Mouse (Mus musculus) limb, embryonic 15.5 days (tissue): ENCODE results near the gene Arl4c. TPM values are rescaled to one million over a fixed set of nuclear protein-coding genes. Genes with fewer than 3 reads are reported as not detected.

Experiments used
- ATAC-seq: fragments of 200-750 bp; cut with Nextera tagmentation; 2 replicates; pipeline ENCODE4 v1.8.0; 2017; ENCODE audit warnings: low read depth, moderate TSS enrichment; ENCODE audit not compliant: insufficient number of reproducible peaks, low FRiP score, low TSS enrichment
- H3K27ac ChIP-seq: fragments of 300-500 bp; sonication (generic); 2 replicates; pipeline ENCODE4 v1.5.1; 2015; ENCODE audit warnings: moderate library complexity, mild to moderate bottlenecking, inconsistent platforms
- H3K27me3 ChIP-seq: fragments of 300-500 bp; sonication (generic); 2 replicates; pipeline ENCODE4 v1.6.1; 2015; ENCODE audit warnings: inconsistent platforms
- H3K36me3 ChIP-seq: fragments of 300-500 bp; sonication (generic); 2 replicates; pipeline ENCODE4 v1.6.1; 2015; ENCODE audit warnings: inconsistent platforms
- H3K4me1 ChIP-seq: fragments of 300-500 bp; sonication (generic); 2 replicates; pipeline ENCODE4 v1.6.1; 2015; ENCODE audit warnings: inconsistent platforms
- H3K4me2 ChIP-seq: fragments of 300-500 bp; sonication (generic); 2 replicates; pipeline ENCODE4 v1.6.1; 2015; ENCODE audit warnings: mild to moderate bottlenecking, inconsistent platforms
- H3K4me3 ChIP-seq: fragments of 300-500 bp; sonication (generic); 2 replicates; pipeline ENCODE4 v1.5.1; 2015; ENCODE audit warnings: mild to moderate bottlenecking, inconsistent platforms
- H3K9ac ChIP-seq: fragments of 300-500 bp; sonication (generic); 2 replicates; pipeline ENCODE4 v1.6.1; 2015; ENCODE audit warnings: inconsistent platforms
- H3K9me3 ChIP-seq: fragments of 300-500 bp; sonication (generic); 2 replicates; pipeline ENCODE4 v1.6.1; 2016; ENCODE audit warnings: inconsistent platforms
- WGBS: fragments of 180-500 bp; shearing (Covaris S2); methylation state at CpG from one replicate; pipeline ENCODE4 v1.1.7; 2015; 5-methylcytosine and 5-hydroxymethylcytosine counted together
- polyA plus RNA-seq: library from polyadenylated mRNA; unstranded; fragments of >200 nt; fragmentation: Nextera tagmentation; extraction: Ambion mirVana; gene quantifications from 2 replicates; pipeline ENCODE4 v1.2.1, GENCODE M21; 2015

Gene Arl4c
- 5.9 and 7.8 TPM in 2 replicates for polyA plus RNA-seq

DNA sequence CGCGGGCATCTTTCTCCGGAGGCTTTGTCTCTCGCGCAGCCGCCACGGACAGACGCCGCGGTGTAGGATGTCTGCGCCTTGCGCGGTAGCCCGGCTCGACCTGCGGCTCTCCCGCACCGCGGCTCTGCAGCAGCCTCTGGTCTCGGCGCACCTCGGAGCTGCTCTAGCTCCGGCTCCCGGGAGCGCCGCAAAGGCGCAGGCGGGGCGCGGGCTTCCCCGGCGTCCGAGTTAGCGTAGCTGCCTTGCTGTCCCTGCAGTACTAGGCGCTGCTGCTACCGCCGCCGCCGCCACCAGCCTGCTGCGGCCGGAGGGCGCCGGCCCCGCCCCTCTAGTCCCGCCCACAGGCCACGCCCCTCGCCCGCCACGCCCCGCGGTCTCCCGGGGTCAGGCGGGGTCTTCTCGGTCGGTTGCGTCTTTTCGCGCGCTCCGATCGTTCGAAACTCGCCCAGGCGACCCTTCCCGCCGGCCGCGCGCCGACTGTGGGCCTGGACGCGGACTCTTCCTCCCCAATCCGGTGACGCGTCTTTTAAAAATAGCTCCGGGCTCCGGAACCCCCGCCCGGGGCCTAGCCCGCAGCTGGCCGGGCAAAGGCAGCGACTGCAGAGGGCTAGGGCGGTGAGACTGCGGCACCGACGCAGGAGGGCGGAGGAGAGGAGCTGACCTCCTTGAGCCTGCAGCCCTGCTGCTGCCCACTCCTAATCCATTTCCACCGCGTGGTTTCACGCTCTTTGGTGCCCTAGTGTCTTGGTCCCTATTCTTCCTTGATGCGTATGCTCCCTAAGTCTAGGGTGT is at the start of gene Arl4c:
Gene Arl4c, minus strand, starts transcription at position 352 of the 792 bp plus-strand sequence.
- Histone ChIP-seq H3K9ac (peak within 1 kb of the TSS; percentile 73), H3K36me3 (no peaks in the 10 kb centered on the region), H3K27me3 (0 out of 2 replicates have a peak, but pooled peaks cover 7% of the 10 kb centered on the region), H3K4me3 (peak within 1 kb of the TSS; percentile 82), H3K9me3 (no peaks in the 10 kb centered on the region), H3K4me2 (peak within 1 kb of the TSS; percentile 93), H3K4me1 (peaks cover 25% of the 10 kb centered on the region), H3K27ac (peak within 1 kb of the TSS; percentile 87)
- peak; percentile 87 for ATAC-seq
- WGBS, result 1% methylated on average over 90 of the region's 91 CpGs

DNA sequence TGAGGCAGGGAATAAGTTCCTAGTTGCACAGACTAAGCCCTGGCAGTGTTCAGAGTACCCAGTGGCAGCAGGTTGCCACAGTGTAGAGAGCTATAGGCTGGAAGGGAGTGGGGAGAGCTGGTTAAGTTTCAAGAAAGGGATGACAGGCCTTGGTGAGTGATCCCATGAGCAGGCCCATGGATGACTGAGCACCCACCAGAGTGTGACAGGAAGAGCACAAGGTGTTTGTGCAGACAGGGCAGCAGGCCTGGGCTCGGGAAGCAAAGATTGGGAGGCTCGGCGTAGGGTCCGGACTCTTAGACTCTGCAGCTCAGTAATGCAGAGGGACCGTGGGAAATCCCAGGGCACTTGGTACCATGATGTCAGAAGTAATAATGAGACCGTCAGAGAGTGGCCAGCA is 49.3 kb upstream of the Arl4c start:
- H3K4me3 ChIP-seq, result no peak overlapping the region
- H3K9me3 ChIP-seq, result no peaks in the 10 kb centered on the region
- no peaks in the 10 kb centered on the region for H3K36me3 ChIP-seq
- H3K4me1 ChIP-seq, result peaks cover 5% of the 10 kb centered on the region
- no peak overlapping the region for H3K4me2 ChIP-seq
- no peak overlapping the region for H3K27ac ChIP-seq
- H3K27me3 ChIP-seq, result no peaks in the 10 kb centered on the region
- WGBS, result 86% methylated on average over 6 of the region's 6 CpGs
- ATAC-seq, result no peak
- H3K9ac ChIP-seq, result no peak overlapping the region

DNA sequence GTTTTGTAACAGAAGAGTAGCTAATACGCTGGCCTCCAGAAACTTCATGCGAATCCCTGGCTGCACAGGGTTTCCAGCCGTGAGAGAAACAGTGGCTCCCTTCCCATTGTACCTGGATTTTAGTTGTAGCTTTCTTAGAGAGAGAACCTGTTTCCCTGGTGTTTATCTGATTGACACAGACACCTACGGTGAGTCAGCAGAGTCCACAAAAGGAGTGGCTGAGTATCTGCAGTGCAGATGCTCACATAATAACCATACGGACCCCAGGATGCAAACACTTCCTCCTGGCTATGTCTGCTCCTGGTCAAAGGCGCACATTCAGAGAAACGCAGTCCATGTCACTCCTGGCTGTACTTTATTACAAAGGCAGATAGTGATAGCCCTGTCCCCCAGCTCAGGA is 48.6 kb upstream of the Arl4c start:
- Histone ChIP-seq H3K9ac (no peak overlapping the region), H3K4me2 (no peak overlapping the region), H3K36me3 (no peaks in the 10 kb centered on the region), H3K4me1 (peaks cover 5% of the 10 kb centered on the region), H3K9me3 (no peaks in the 10 kb centered on the region), H3K4me3 (no peak overlapping the region), H3K27ac (no peak overlapping the region), H3K27me3 (no peaks in the 10 kb centered on the region)
- 79% methylated on average over 7 of the region's 7 CpGs for WGBS
- no peak for ATAC-seq

DNA sequence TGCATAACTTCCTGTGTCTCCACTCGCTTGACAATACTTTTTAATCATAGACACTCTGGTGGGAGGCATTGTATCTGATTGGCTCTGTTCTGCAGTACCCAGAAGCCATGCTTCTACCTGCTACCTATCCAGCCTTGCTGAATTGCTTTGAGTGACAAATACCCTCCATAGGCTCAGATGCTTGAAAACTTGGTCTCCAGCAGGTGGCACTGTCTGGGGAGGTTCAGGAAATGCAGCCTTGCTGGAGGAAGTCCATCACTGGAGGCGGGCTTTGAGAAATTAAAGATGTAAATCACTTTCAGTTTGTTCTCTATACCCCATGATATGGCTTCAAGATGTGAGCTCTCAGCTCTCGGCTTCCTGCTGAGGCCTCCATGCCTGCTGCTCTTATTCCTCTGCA is 48.1 kb upstream of the Arl4c start:
- 68% methylated on average over 3 of the region's 3 CpGs for WGBS

DNA sequence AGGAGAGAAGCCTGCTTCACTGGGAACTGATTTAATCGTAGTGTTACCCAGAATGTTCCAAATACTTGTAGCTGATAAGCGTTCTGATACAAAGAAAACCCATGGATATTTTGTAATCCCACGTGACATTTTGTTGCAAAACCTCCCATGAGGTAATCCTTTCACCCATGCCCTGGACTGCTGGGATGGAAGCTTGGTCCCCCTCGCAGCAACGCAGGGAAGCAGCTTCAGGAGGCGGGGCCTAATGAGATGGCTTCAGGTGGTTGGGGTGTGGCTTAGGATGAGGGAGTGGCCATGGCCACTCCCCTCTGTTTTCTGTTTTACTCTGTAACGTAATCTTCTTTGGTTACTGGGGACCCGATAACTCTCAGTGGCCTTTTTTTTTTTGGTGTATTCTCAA is 47.1 kb upstream of the Arl4c start:
- no peak for ATAC-seq
- no peaks in the 10 kb centered on the region for H3K27me3 ChIP-seq
- H3K4me2 ChIP-seq, result no peak overlapping the region
- H3K4me3 ChIP-seq, result no peak overlapping the region
- H3K27ac ChIP-seq, result no peak overlapping the region
- no peaks in the 10 kb centered on the region for H3K36me3 ChIP-seq
- H3K9ac ChIP-seq, result no peak overlapping the region
- H3K4me1 ChIP-seq, result peaks cover 8% of the 10 kb centered on the region
- whole genome bisulfite sequencing, result 66% methylated on average over 8 of the region's 8 CpGs
- no peaks in the 10 kb centered on the region for H3K9me3 ChIP-seq

More for the DNA sequence above, 48.1 kb upstream of the Arl4c start:
- H3K9me3 ChIP-seq, result no peaks in the 10 kb centered on the region
- ATAC-seq, result no peak
- no peak overlapping the region for H3K27ac ChIP-seq
- H3K4me3 ChIP-seq, result no peak overlapping the region
- no peaks in the 10 kb centered on the region for H3K36me3 ChIP-seq
- no peak overlapping the region for H3K4me2 ChIP-seq
- H3K27me3 ChIP-seq, result no peaks in the 10 kb centered on the region
- H3K4me1 ChIP-seq, result peaks cover 8% of the 10 kb centered on the region
- no peak overlapping the region for H3K9ac ChIP-seq

DNA sequence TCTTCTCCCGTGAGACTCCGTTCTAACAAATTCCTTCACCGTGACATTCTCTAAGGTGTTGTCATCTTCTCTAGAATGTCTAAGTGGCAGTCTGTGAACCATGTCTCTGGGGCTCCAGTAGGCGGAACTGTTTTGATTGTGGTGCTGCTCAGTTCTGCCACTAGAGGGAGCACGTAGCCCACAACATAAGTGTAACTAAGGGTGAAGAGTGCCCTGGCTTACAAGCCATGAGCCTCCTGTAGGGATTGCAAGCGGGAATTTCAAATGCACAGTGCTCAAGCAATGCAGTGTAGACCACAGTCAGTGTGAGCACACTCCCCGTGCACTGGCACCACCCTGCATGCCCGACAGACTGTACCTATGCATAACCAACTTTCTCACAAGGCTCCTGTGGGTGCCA is 43.2 kb upstream of the Arl4c start:
- Histone ChIP-seq H3K4me2 (no peak overlapping the region), H3K9ac (no peak overlapping the region), H3K27ac (no peak overlapping the region), H3K9me3 (no peaks in the 10 kb centered on the region), H3K4me3 (no peak overlapping the region), H3K27me3 (no peaks in the 10 kb centered on the region), H3K36me3 (no peaks in the 10 kb centered on the region), H3K4me1 (peaks cover 3% of the 10 kb centered on the region; the same call in 1 of the 2 replicates)
- WGBS, result 6% methylated on average over 8 of the region's 8 CpGs
- peak; percentile 18; the same call in 1 of the 2 replicates for ATAC-seq

DNA sequence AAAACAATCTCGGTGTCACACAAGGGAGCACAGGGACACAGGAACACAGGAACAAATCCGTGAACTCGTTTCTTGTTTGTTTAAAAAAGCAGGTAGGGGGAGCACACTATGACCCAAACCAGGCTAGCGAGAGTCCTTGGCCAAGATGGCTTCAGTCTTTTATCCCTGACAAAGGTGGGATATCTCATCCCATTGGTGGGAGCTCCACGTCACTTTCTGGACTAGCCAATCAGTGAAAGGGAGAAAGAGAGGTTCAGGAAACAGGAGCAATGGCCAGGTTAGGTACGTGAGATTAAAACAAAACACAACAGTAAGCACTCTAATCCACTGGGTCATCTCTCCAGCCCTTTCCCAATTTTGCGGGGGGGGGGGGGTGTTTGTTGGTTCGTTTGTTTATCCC is 42.2 kb upstream of the Arl4c start:
- ATAC-seq, result no peak
- Histone ChIP-seq H3K4me1 (peaks cover 3% of the 10 kb centered on the region; the same call in 1 of the 2 replicates), H3K27me3 (no peaks in the 10 kb centered on the region), H3K9ac (no peak overlapping the region), H3K9me3 (no peaks in the 10 kb centered on the region), H3K4me3 (no peak overlapping the region), H3K27ac (no peak overlapping the region), H3K36me3 (no peaks in the 10 kb centered on the region), H3K4me2 (no peak overlapping the region)
- WGBS, result 67% methylated on average over 8 of the region's 8 CpGs

DNA sequence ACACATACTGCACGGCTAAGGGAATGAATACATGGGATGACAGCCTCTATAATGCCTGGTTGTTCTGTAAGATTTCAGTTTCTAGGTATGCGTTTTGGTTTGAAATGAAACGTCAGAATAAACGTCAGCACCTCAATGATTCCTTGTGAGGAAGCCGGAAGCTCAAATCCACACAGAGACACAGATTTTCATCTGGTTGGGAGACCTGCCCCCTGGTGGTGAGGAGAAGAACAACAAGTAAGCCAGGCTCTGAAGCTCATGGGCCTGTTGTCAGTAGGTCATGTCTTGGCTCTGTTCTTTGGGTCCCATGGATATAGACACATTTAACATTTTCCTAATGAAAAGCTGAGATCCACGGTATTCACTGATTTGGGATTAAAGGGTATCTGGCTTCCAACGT is 40.4 kb upstream of the Arl4c start:
- 45% methylated on average over 7 of the region's 7 CpGs for WGBS
- H3K4me1 ChIP-seq, result peaks cover 3% of the 10 kb centered on the region; the same call in 1 of the 2 replicates
- no peak for ATAC-seq
- H3K27ac ChIP-seq, result no peak overlapping the region
- H3K4me2 ChIP-seq, result no peak overlapping the region
- H3K9me3 ChIP-seq, result no peaks in the 10 kb centered on the region
- H3K4me3 ChIP-seq, result no peak overlapping the region
- no peaks in the 10 kb centered on the region for H3K27me3 ChIP-seq
- H3K36me3 ChIP-seq, result no peaks in the 10 kb centered on the region
- no peak overlapping the region for H3K9ac ChIP-seq

DNA sequence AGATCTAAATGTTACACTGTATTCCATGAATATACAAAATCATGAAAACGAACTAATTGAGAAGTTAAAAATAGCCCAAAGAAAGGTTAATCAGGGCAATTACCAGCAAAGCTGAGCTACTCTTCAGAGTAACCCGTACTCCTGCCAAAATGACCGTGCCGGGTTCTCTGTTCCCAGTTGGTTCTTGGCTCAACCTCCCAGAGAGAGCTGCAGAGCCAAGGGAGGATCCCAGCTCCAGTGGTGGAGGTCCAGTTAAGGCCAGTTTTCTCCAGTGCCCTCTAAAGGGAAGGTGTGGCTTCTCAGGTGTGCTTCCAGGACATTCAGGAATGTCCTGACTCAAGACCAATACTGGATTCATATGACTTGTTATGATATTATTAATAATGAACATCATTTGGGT is 37.5 kb upstream of the Arl4c start:
- no peak overlapping the region for H3K4me2 ChIP-seq
- no peak overlapping the region for H3K9ac ChIP-seq
- no peak overlapping the region for H3K4me3 ChIP-seq
- WGBS, result 72% methylated on average over 4 of the region's 4 CpGs
- no peak for ATAC-seq
- no peak overlapping the region for H3K27ac ChIP-seq
- no peaks in the 10 kb centered on the region for H3K4me1 ChIP-seq
- no peaks in the 10 kb centered on the region for H3K9me3 ChIP-seq
- H3K36me3 ChIP-seq, result no peaks in the 10 kb centered on the region
- no peaks in the 10 kb centered on the region for H3K27me3 ChIP-seq

DNA sequence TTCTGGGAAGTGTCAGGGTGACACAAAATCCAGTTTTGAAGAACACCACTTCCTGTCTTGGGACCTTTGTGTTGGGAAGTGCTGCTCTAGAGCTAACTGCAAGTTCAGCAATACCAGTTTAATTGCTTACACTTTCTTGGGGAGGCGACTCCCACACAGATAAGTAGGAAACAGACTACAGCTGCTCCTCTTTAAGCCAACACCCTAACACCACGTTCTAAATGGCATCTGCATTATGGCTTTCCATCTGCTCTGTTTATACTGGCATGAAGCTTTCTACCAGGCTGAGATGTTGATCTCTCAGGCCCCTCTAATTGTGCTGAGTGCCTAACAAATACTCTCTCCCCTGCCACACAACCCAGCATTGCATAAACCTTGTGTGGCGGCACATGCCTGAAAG is 36.9 kb upstream of the Arl4c start:
- ATAC-seq, result no peak
- no peak overlapping the region for H3K27ac ChIP-seq
- H3K9ac ChIP-seq, result no peak overlapping the region
- H3K9me3 ChIP-seq, result no peaks in the 10 kb centered on the region
- no peak overlapping the region for H3K4me2 ChIP-seq
- no peaks in the 10 kb centered on the region for H3K36me3 ChIP-seq
- H3K27me3 ChIP-seq, result no peaks in the 10 kb centered on the region
- WGBS, result 61% methylated on average over 3 of the region's 3 CpGs
- H3K4me1 ChIP-seq, result no peaks in the 10 kb centered on the region
- no peak overlapping the region for H3K4me3 ChIP-seq

DNA sequence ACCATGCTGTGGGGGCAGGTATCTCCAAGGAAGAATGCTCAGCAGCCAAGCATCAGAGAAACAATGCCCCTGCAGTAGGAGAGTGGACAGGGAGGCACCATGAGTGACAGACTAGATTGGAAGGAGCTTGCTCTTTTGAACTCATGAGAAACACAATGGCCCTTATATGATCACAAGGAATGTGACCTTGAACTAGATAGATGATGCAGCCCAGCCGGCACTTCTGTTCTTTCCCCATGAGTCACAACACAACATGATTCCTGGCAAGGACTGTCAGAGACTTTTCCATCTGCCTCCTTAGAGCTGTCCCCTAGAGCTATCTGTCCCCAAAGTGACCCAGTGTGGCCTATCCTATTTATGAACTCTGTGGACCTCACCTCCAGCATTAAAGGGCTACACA is 27.5 kb upstream of the Arl4c start:
- Histone ChIP-seq H3K4me1 (no peaks in the 10 kb centered on the region), H3K4me2 (no peak overlapping the region), H3K27me3 (no peaks in the 10 kb centered on the region), H3K27ac (no peak overlapping the region), H3K9ac (no peak overlapping the region), H3K9me3 (no peaks in the 10 kb centered on the region), H3K36me3 (no peaks in the 10 kb centered on the region), H3K4me3 (no peak overlapping the region)
- no peak for ATAC-seq
- 95% methylated on average over 1 of the region's 1 CpGs for WGBS

DNA sequence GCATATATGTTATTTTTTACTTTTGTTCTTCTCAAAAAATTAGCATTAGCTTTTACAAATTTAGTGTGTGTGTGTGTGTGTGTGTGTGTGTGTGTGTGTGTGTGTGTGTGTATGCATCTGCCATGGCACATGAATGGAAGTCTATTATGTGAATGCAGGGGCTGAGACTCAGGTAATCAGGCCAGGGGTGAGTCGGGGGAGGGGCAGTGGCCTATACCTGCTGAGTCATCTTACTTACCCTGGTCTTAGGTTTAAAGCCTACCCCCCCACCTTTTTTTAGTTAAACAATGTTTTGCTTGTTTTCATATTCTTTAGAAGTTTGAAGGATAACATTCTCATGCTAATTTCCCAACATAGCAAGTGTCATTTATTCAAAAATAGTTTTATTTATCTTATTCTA is 25.3 kb upstream of the Arl4c start:
- Histone ChIP-seq H3K4me2 (no peak overlapping the region), H3K27ac (no peak overlapping the region), H3K27me3 (no peaks in the 10 kb centered on the region), H3K9ac (no peak overlapping the region), H3K4me3 (no peak overlapping the region), H3K9me3 (no peaks in the 10 kb centered on the region), H3K4me1 (no peaks in the 10 kb centered on the region), H3K36me3 (no peaks in the 10 kb centered on the region)
- WGBS, result 71% methylated on average over 1 of the region's 1 CpGs
- no peak for ATAC-seq
